Mouse (Mus musculus) neural tube, embryonic 15.5 days (tissue): ENCODE measurements at regions not wholly inside any gene's neighbourhood (a gene's known extent, or its start where the extent isn't known, plus 50 kb on each side); places are given as distances from the start of the nearest gene placed in this dataset.

Experiments
- ATAC-seq: fragments of 200-750 bp; cut with Nextera tagmentation; 2 replicates; pipeline ENCODE4 v1.8.0; 2017; ENCODE audit warnings: mild to moderate bottlenecking, moderate TSS enrichment, moderate library complexity; ENCODE audit not compliant: low FRiP score
- H3K27ac ChIP-seq: fragments of 300-500 bp; sonication (generic); replicated peaks from 2 replicates; pipeline ENCODE4 v1.5.1; 2015; ENCODE audit warnings: mild to moderate bottlenecking, inconsistent platforms
- H3K27me3 ChIP-seq: fragments of 300-500 bp; sonication (generic); replicated peaks from 2 replicates; pipeline ENCODE4 v1.6.1; 2015; ENCODE audit warnings: inconsistent platforms
- H3K36me3 ChIP-seq: fragments of 300-500 bp; sonication (generic); 2 replicates; pipeline ENCODE4 v1.6.1; 2015; ENCODE audit warnings: inconsistent platforms
- H3K4me1 ChIP-seq: fragments of 300-500 bp; sonication (generic); 2 replicates; pipeline ENCODE4 v1.6.1; 2015; ENCODE audit warnings: inconsistent platforms
- H3K4me2 ChIP-seq: fragments of 300-500 bp; sonication (generic); 2 replicates; pipeline ENCODE4 v1.6.1; 2015; ENCODE audit warnings: inconsistent platforms, mild to moderate bottlenecking, moderate library complexity
- H3K4me3 ChIP-seq: fragments of 300-500 bp; sonication (generic); replicated peaks from 2 replicates; pipeline ENCODE4 v1.5.1; 2015; ENCODE audit warnings: mild to moderate bottlenecking, inconsistent platforms
- H3K9ac ChIP-seq: fragments of 300-500 bp; sonication (generic); replicated peaks from 2 replicates; pipeline ENCODE4 v1.6.1; 2015; ENCODE audit warnings: mild to moderate bottlenecking, inconsistent platforms
- H3K9me3 ChIP-seq: fragments of 300-500 bp; sonication (generic); replicated peaks from 2 replicates; pipeline ENCODE4 v1.6.1; 2016; ENCODE audit warnings: inconsistent platforms
- WGBS: fragments of 180-500 bp; shearing (Covaris S2); methylation state at CpG from one replicate; pipeline ENCODE4 v1.1.7; 2015; ENCODE audit warnings: mixed read lengths; 5-methylcytosine and 5-hydroxymethylcytosine counted together

- no peak overlapping the region for H3K4me2 ChIP-seq
- 0 out of 2 replicates have a peak, but pooled peaks cover 2% of the 10 kb centered on the region for H3K9me3 ChIP-seq
- no peak overlapping the region for H3K4me3 ChIP-seq
- no peaks in the 10 kb centered on the region for H3K36me3 ChIP-seq
- WGBS, result 96% methylated on average over 12 of the region's 12 CpGs
- H3K4me1 ChIP-seq, result no peaks in the 10 kb centered on the region
- H3K27me3 ChIP-seq, result no peaks in the 10 kb centered on the region
- no peak overlapping the region for H3K9ac ChIP-seq
- no peak for ATAC-seq
- no peak overlapping the region for H3K27ac ChIP-seq
Observed at GRCm38 (mm10) chr6:109125447-109125846, 297.0 kb downstream of the Edem1 start.

- no peak overlapping the region for H3K27ac ChIP-seq
- H3K9me3 ChIP-seq, result 0 out of 2 replicates have a peak, but pooled peaks cover 2% of the 10 kb centered on the region
- no peak overlapping the region for H3K4me3 ChIP-seq
- H3K4me2 ChIP-seq, result no peak overlapping the region
- ATAC-seq, result no peak
- no peak overlapping the region for H3K9ac ChIP-seq
- no peaks in the 10 kb centered on the region for H3K27me3 ChIP-seq
- H3K36me3 ChIP-seq, result no peaks in the 10 kb centered on the region
- H3K4me1 ChIP-seq, result no peaks in the 10 kb centered on the region
- 81% methylated on average over 1 of the region's 1 CpGs for WGBS
Observed at GRCm38 (mm10) chr6:109127203-109127602, 298.8 kb downstream of the Edem1 start.

DNA sequence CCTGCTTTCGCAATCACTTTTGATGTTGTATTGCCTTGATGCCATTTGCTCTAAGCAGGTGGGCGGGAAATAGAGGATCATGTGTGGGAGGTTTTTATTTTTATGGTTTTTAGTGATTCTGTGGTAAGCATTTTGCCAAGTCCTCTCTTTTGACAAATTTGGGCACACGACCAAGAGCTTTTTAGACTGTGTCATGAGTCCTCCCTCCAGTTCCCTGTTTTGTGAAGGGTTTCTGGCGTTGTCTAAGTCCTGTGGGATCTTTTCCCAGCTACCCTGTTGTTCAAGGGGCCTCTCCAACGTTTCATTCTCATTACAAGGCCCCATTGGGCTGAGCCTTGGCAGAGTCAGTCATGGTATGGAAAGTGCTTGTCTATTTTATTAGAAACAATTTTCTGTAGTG, 317.7 kb downstream of the Edem1 start:
- H3K9ac ChIP-seq, result no peak overlapping the region
- H3K9me3 ChIP-seq, result no peaks in the 10 kb centered on the region
- H3K27ac ChIP-seq, result no peak overlapping the region
- no peak overlapping the region for H3K4me3 ChIP-seq
- no peak for ATAC-seq
- H3K36me3 ChIP-seq, result no peaks in the 10 kb centered on the region
- WGBS, result 70% methylated on average over 5 of the region's 5 CpGs
- H3K4me2 ChIP-seq, result no peak overlapping the region
- H3K27me3 ChIP-seq, result no peaks in the 10 kb centered on the region; the same call in 1 of the 2 replicates
- peaks cover 6% of the 10 kb centered on the region for H3K4me1 ChIP-seq

- Histone ChIP-seq H3K4me2 (no peak overlapping the region), H3K27ac (no peak overlapping the region), H3K9ac (no peak overlapping the region), H3K4me1 (peaks cover 6% of the 10 kb centered on the region), H3K36me3 (no peaks in the 10 kb centered on the region), H3K27me3 (no peaks in the 10 kb centered on the region; the same call in 1 of the 2 replicates), H3K4me3 (no peak overlapping the region), H3K9me3 (no peaks in the 10 kb centered on the region)
- no peak for ATAC-seq
- WGBS, result 87% methylated on average over 8 of the region's 8 CpGs
Observed at GRCm38 (mm10) chr6:109149043-109149442, 320.6 kb downstream of the Edem1 start.

GRCm38 (mm10) chr6:109150023-109150911, 321.8 kb downstream of the Edem1 start:
- Histone ChIP-seq H3K9me3 (no peaks in the 10 kb centered on the region), H3K4me3 (peak overlapping the region; percentile 23), H3K4me1 (peaks cover 6% of the 10 kb centered on the region), H3K27ac (peak overlapping the region; percentile 74), H3K4me2 (peak overlapping the region; percentile 46), H3K27me3 (no peaks in the 10 kb centered on the region; the same call in 1 of the 2 replicates), H3K36me3 (no peaks in the 10 kb centered on the region), H3K9ac (no peak overlapping the region)
- peak; percentile 94 for ATAC-seq
- WGBS, result 20% methylated on average over 22 of the region's 22 CpGs

DNA sequence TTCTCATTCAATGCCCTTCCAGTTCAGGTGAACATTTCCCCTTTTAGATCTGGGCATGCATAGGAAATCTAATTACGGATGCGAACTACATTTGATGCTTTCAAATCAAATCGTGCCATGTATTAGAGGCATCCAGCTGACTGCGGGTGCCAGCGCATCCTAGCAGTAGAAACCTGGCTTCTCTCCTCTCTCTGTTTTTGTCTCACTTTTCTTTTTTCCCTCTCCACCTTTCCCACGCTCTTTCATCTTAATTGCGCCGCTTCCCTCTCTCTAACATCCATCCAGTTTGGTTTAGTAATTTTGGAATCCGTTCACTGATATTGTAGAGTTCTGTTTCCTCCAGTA, 322.4 kb downstream of the Edem1 start:
- no peaks in the 10 kb centered on the region for H3K36me3 ChIP-seq
- 51% methylated on average over 9 of the region's 9 CpGs for WGBS
- peak; percentile 55; the same call in 1 of the 2 replicates for ATAC-seq
- H3K9ac ChIP-seq, result no peak overlapping the region
- H3K9me3 ChIP-seq, result no peaks in the 10 kb centered on the region
- peak overlapping the region; percentile 46 for H3K4me2 ChIP-seq
- no peaks in the 10 kb centered on the region; the same call in 1 of the 2 replicates for H3K27me3 ChIP-seq
- H3K4me1 ChIP-seq, result peaks cover 6% of the 10 kb centered on the region
- H3K27ac ChIP-seq, result peak overlapping the region; percentile 74
- H3K4me3 ChIP-seq, result no peak overlapping the region

- H3K4me1 ChIP-seq, result peaks cover 6% of the 10 kb centered on the region
- H3K4me3 ChIP-seq, result no peak overlapping the region
- H3K27ac ChIP-seq, result no peak overlapping the region
- H3K9me3 ChIP-seq, result no peaks in the 10 kb centered on the region
- WGBS, result 37% methylated on average over 7 of the region's 7 CpGs
- H3K4me2 ChIP-seq, result no peak overlapping the region
- ATAC-seq, result no peak
- no peaks in the 10 kb centered on the region; the same call in 1 of the 2 replicates for H3K27me3 ChIP-seq
- no peak overlapping the region for H3K9ac ChIP-seq
- no peaks in the 10 kb centered on the region for H3K36me3 ChIP-seq
Observed at GRCm38 (mm10) chr6:109153624-109154023, 325.2 kb downstream of the Edem1 start.

DNA sequence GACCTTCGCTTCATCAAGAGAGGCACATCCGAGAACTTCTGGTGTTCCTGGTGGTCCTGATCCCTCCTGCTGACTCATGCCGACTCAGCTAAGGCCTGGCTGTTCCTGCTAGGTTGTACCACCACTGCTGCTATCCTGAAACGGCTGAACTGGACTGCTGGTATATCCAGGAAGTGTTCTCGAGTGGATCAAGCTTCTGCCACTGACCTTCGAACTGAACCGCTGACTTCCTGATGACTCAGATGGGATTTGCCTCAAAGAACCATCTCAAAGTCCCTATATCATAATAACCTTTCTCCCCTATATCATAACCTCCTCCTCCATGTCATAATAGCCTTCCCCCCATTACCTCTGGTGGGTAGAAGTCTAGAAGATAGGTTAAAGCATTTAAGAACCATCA, 331.1 kb downstream of the Edem1 start:
- H3K4me3 ChIP-seq, result no peak overlapping the region
- 91% methylated on average over 7 of the region's 7 CpGs for WGBS
- no peaks in the 10 kb centered on the region for H3K9me3 ChIP-seq
- no peaks in the 10 kb centered on the region for H3K4me1 ChIP-seq
- ATAC-seq, result no peak
- no peaks in the 10 kb centered on the region for H3K36me3 ChIP-seq
- H3K27me3 ChIP-seq, result no peaks in the 10 kb centered on the region
- no peak overlapping the region for H3K4me2 ChIP-seq
- no peak overlapping the region for H3K9ac ChIP-seq
- H3K27ac ChIP-seq, result no peak overlapping the region

DNA sequence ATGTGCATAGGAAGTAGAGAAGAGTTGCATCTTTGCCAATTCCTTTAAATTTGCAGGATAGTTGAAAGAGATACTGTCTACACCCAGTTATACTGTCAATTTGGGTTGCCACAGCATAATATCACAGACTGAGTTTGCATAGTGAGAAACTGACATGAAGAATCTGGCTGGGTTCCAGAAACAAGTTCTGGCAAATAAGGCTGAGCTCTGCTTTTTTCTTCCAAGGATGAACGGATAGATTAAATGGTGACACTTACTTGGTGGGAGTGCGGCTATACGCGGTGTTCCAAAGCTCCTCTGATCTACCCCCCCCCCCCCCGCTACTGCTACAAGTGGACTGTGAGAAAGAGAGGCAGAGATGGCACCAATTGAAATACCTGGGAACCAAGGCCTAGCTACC, 339.0 kb downstream of the Edem1 start:
- no peaks in the 10 kb centered on the region for H3K9me3 ChIP-seq
- no peak overlapping the region for H3K4me2 ChIP-seq
- peaks cover 6% of the 10 kb centered on the region for H3K4me1 ChIP-seq
- H3K9ac ChIP-seq, result no peak overlapping the region
- no peaks in the 10 kb centered on the region for H3K36me3 ChIP-seq
- H3K4me3 ChIP-seq, result no peak overlapping the region
- H3K27ac ChIP-seq, result no peak overlapping the region
- 78% methylated on average over 5 of the region's 5 CpGs for WGBS
- H3K27me3 ChIP-seq, result no peaks in the 10 kb centered on the region
- ATAC-seq, result no peak

- no peak overlapping the region for H3K4me3 ChIP-seq
- no peaks in the 10 kb centered on the region for H3K27me3 ChIP-seq
- H3K9me3 ChIP-seq, result no peaks in the 10 kb centered on the region
- H3K4me2 ChIP-seq, result no peak overlapping the region
- H3K9ac ChIP-seq, result no peak overlapping the region
- WGBS, result 46% methylated on average over 6 of the region's 6 CpGs
- peaks cover 7% of the 10 kb centered on the region for H3K4me1 ChIP-seq
- no peaks in the 10 kb centered on the region for H3K36me3 ChIP-seq
- no peak overlapping the region for H3K27ac ChIP-seq
- no peak for ATAC-seq
Observed at GRCm38 (mm10) chr6:109172104-109172850, 343.8 kb downstream of the Edem1 start.

- Histone ChIP-seq H3K4me2 (no peak overlapping the region), H3K27me3 (no peaks in the 10 kb centered on the region), H3K9me3 (no peaks in the 10 kb centered on the region), H3K36me3 (no peaks in the 10 kb centered on the region), H3K4me3 (no peak overlapping the region), H3K4me1 (peaks cover 7% of the 10 kb centered on the region), H3K27ac (no peak overlapping the region), H3K9ac (no peak overlapping the region)
- 60% methylated on average over 1 of the region's 1 CpGs for WGBS
- no peak for ATAC-seq
Observed at GRCm38 (mm10) chr6:109173015-109173414, 344.6 kb downstream of the Edem1 start.

GRCm38 (mm10) chr6:109176876-109177275, 348.4 kb downstream of the Edem1 start:
- Histone ChIP-seq H3K9me3 (no peaks in the 10 kb centered on the region), H3K36me3 (no peaks in the 10 kb centered on the region), H3K27ac (no peak overlapping the region), H3K4me2 (no peak overlapping the region), H3K9ac (no peak overlapping the region), H3K4me1 (peaks cover 7% of the 10 kb centered on the region), H3K27me3 (no peaks in the 10 kb centered on the region), H3K4me3 (no peak overlapping the region)
- no peak for ATAC-seq
- 92% methylated on average over 3 of the region's 3 CpGs for WGBS
